Mouse (Mus musculus) brain, embryonic 14.5 days (tissue): Measurements from ENCODE around the gene Mrpl24. TPM values are rescaled to one million over a fixed set of nuclear protein-coding genes. Genes with fewer than 3 reads are reported as not detected.

Experiments used
- DNase-seq: peaks from one replicate; pipeline ENCODE4 v3.0.0-alpha.2; 2011; ENCODE audit warnings: low read depth
- CTCF ChIP-seq: fragments of 200-500 bp; IDR thresholded peaks from 2 replicates; pipeline ENCODE4 v1.5.1; 2012; ENCODE audit warnings: inconsistent platforms, mild to moderate bottlenecking, moderate library complexity, borderline replicate concordance; ENCODE audit not compliant: insufficient read depth, insufficient read length; ENCODE audit errors: extremely low read depth
- POLR2A ChIP-seq: fragments of 200-500 bp; IDR thresholded peaks from 2 replicates; pipeline ENCODE4 v1.6.1; 2012; ENCODE audit warnings: mild to moderate bottlenecking, inconsistent platforms, borderline replicate concordance; ENCODE audit not compliant: poor library complexity, insufficient read depth, insufficient read length, severe bottlenecking; ENCODE audit errors: extremely low read depth
- polyA plus RNA-seq: library from polyadenylated mRNA; depleted of rRNA; stranded (reverse); fragments of >200 nt; gene quantifications from 2 replicates; pipeline ENCODE4 v1.2.3, GENCODE M21; 2012

The Mrpl24 gene
- polyA plus RNA-seq, 1 experiment, result 76.1 TPM

GRCm38 (mm10) chr3:87945781-87946540 is 26.7 kb downstream of the Mrpl24 start:
- no peak for TF ChIP-seq CTCF
- TF ChIP-seq POLR2A, result no peak
- peak; percentile 47 for DNase-seq

- no peak for TF ChIP-seq CTCF
- TF ChIP-seq POLR2A, result no peak
- DNase-seq, result no peak
Measured at GRCm38 (mm10) chr3:87946541-87946860, 27.2 kb downstream of the Mrpl24 start.

GRCm38 (mm10) chr3:87947056-87947810 is 27.9 kb downstream of the Mrpl24 start:
- peak; percentile 35 for DNase-seq
- TF ChIP-seq POLR2A (no peak), CTCF (no peak)

GRCm38 (mm10) chr3:87947811-87948199 is 28.5 kb downstream of the Mrpl24 start:
- no peak for DNase-seq
- TF ChIP-seq POLR2A (no peak), CTCF (no peak)

- peak; percentile 45 for DNase-seq
Measured at GRCm38 (mm10) chr3:87948378-87949265, 29.3 kb downstream of the Mrpl24 start, which contains the start of gene Crabp2. Crabp2 (plus strand) TSS chr3:87948666.

GRCm38 (mm10) chr3:87949266-87949954 is 30.1 kb downstream of the Mrpl24 start:
- no peak for DNase-seq
- TF ChIP-seq POLR2A (no peak), CTCF (no peak)

More at GRCm38 (mm10) chr3:87948378-87949265, 29.3 kb downstream of the Mrpl24 start, which contains the start of gene Crabp2:
- TF ChIP-seq POLR2A (no peak), CTCF (no peak)

- no peak for DNase-seq
- no peak for TF ChIP-seq POLR2A
- TF ChIP-seq CTCF, result no peak
Measured at GRCm38 (mm10) chr3:87949955-87950515, 30.7 kb downstream of the Mrpl24 start.

- DNase-seq, result no peak
Measured at GRCm38 (mm10) chr3:87951946-87952345, 32.6 kb downstream of the Mrpl24 start.

GRCm38 (mm10) chr3:87952440-87952839 is 33.1 kb downstream of the Mrpl24 start:
- TF ChIP-seq POLR2A (no peak), CTCF (no peak)
- peak; percentile 73 for DNase-seq

More at GRCm38 (mm10) chr3:87951946-87952345, 32.6 kb downstream of the Mrpl24 start:
- TF ChIP-seq POLR2A, result no peak
- TF ChIP-seq CTCF, result no peak

GRCm38 (mm10) chr3:87958056-87958455 is 38.8 kb downstream of the Mrpl24 start:
- no peak for TF ChIP-seq CTCF
- TF ChIP-seq POLR2A, result no peak
- DNase-seq, result no peak
